Mouse (Mus musculus) neural tube, embryonic 15.5 days (tissue): ENCODE results near the gene Olfr788. TPM values are rescaled to one million over a fixed set of nuclear protein-coding genes. Genes with fewer than 3 reads are reported as not detected.

Experiments used
- ATAC-seq: fragments of 200-750 bp; cut with Nextera tagmentation; 2 replicates; pipeline ENCODE4 v1.8.0; 2017; ENCODE audit warnings: mild to moderate bottlenecking, moderate TSS enrichment, moderate library complexity; ENCODE audit not compliant: low FRiP score
- H3K27ac ChIP-seq: fragments of 300-500 bp; sonication (generic); replicated peaks from 2 replicates; pipeline ENCODE4 v1.5.1; 2015; ENCODE audit warnings: mild to moderate bottlenecking, inconsistent platforms
- H3K27me3 ChIP-seq: fragments of 300-500 bp; sonication (generic); replicated peaks from 2 replicates; pipeline ENCODE4 v1.6.1; 2015; ENCODE audit warnings: inconsistent platforms
- H3K36me3 ChIP-seq: fragments of 300-500 bp; sonication (generic); 2 replicates; pipeline ENCODE4 v1.6.1; 2015; ENCODE audit warnings: inconsistent platforms
- H3K4me1 ChIP-seq: fragments of 300-500 bp; sonication (generic); 2 replicates; pipeline ENCODE4 v1.6.1; 2015; ENCODE audit warnings: inconsistent platforms
- H3K4me2 ChIP-seq: fragments of 300-500 bp; sonication (generic); 2 replicates; pipeline ENCODE4 v1.6.1; 2015; ENCODE audit warnings: inconsistent platforms, mild to moderate bottlenecking, moderate library complexity
- H3K4me3 ChIP-seq: fragments of 300-500 bp; sonication (generic); replicated peaks from 2 replicates; pipeline ENCODE4 v1.5.1; 2015; ENCODE audit warnings: mild to moderate bottlenecking, inconsistent platforms
- H3K9ac ChIP-seq: fragments of 300-500 bp; sonication (generic); replicated peaks from 2 replicates; pipeline ENCODE4 v1.6.1; 2015; ENCODE audit warnings: mild to moderate bottlenecking, inconsistent platforms
- H3K9me3 ChIP-seq: fragments of 300-500 bp; sonication (generic); replicated peaks from 2 replicates; pipeline ENCODE4 v1.6.1; 2016; ENCODE audit warnings: inconsistent platforms
- WGBS: fragments of 180-500 bp; shearing (Covaris S2); methylation state at CpG from one replicate; pipeline ENCODE4 v1.1.7; 2015; ENCODE audit warnings: mixed read lengths; 5-methylcytosine and 5-hydroxymethylcytosine counted together
- polyA plus RNA-seq: library from polyadenylated mRNA; unstranded; fragments of >200 nt; fragmentation: Nextera tagmentation; extraction: Ambion mirVana; gene quantifications from 2 replicates; pipeline ENCODE4 v1.2.1, GENCODE M21; 2015

Olfr788 gene
- not detected in 2 replicates for polyA plus RNA-seq

- no peak within 1 kb of the TSS for H3K27ac ChIP-seq
- no peak within 1 kb of the TSS for H3K4me3 ChIP-seq
- no peak within 1 kb of the TSS for H3K9ac ChIP-seq
- H3K36me3 ChIP-seq: no peaks in the 10 kb centered on the region
- no peaks in the 10 kb centered on the region for H3K9me3 ChIP-seq
- no peaks in the 10 kb centered on the region for H3K4me1 ChIP-seq
- no peaks in the 10 kb centered on the region for H3K27me3 ChIP-seq
- no peak within 1 kb of the TSS for H3K4me2 ChIP-seq
- ATAC-seq: no peak
These were observed at the start of gene Olfr788 for GRCm38 (mm10) chr10:129470698-129471097. Gene Olfr788 (plus strand): TSS chr10:129470998.

- Histone ChIP-seq H3K36me3 (no peaks in the 10 kb centered on the region), H3K27ac (no peak within 1 kb of the TSS), H3K9ac (no peak within 1 kb of the TSS), H3K9me3 (no peaks in the 10 kb centered on the region), H3K27me3 (no peaks in the 10 kb centered on the region), H3K4me1 (no peaks in the 10 kb centered on the region), H3K4me2 (no peak within 1 kb of the TSS), H3K4me3 (no peak within 1 kb of the TSS)
- ATAC-seq: no peak
These were observed 43.8 kb upstream of the Olfr788 start, which contains the start of gene Olfr786 for GRCm38 (mm10) chr10:129427006-129427405. Gene Olfr786 (plus strand): TSS chr10:129427306.

- Histone ChIP-seq H3K27ac (no peak within 1 kb of the TSS), H3K4me3 (no peak within 1 kb of the TSS), H3K9me3 (no peaks in the 10 kb centered on the region), H3K9ac (no peak within 1 kb of the TSS), H3K4me1 (no peaks in the 10 kb centered on the region), H3K4me2 (no peak within 1 kb of the TSS), H3K36me3 (no peaks in the 10 kb centered on the region), H3K27me3 (no peaks in the 10 kb centered on the region)
- whole genome bisulfite sequencing: 84% methylated on average over 3 of the region's 3 CpGs
- no peak for ATAC-seq
These were observed 9.2 kb upstream of the Olfr788 start, which contains the start of gene Olfr787 for GRCm38 (mm10) chr10:129461562-129461961. Gene Olfr787 (plus strand): TSS chr10:129461862.

- no peak for ATAC-seq
- Histone ChIP-seq H3K27ac (no peak overlapping the region), H3K4me2 (no peak overlapping the region), H3K9ac (no peak overlapping the region), H3K27me3 (no peaks in the 10 kb centered on the region), H3K4me1 (no peaks in the 10 kb centered on the region), H3K9me3 (no peaks in the 10 kb centered on the region), H3K36me3 (no peaks in the 10 kb centered on the region), H3K4me3 (no peak overlapping the region)
- whole genome bisulfite sequencing: 73% methylated on average over 2 of the region's 2 CpGs
These were observed 2.5 kb downstream of the Olfr788 start for GRCm38 (mm10) chr10:129473256-129473655.

- no peak overlapping the region for H3K27ac ChIP-seq
- H3K9me3 ChIP-seq: no peaks in the 10 kb centered on the region
- no peak overlapping the region for H3K9ac ChIP-seq
- H3K4me3 ChIP-seq: no peak overlapping the region
- ATAC-seq: no peak
- H3K4me1 ChIP-seq: no peaks in the 10 kb centered on the region
- H3K4me2 ChIP-seq: no peak overlapping the region
- no peaks in the 10 kb centered on the region for H3K27me3 ChIP-seq
- no peaks in the 10 kb centered on the region for H3K36me3 ChIP-seq
These were observed 2.9 kb downstream of the Olfr788 start for GRCm38 (mm10) chr10:129473723-129474122.

- Histone ChIP-seq H3K9ac (no peak within 1 kb of the TSS), H3K9me3 (no peaks in the 10 kb centered on the region), H3K4me2 (no peak within 1 kb of the TSS), H3K36me3 (no peaks in the 10 kb centered on the region), H3K4me1 (no peaks in the 10 kb centered on the region), H3K27me3 (no peaks in the 10 kb centered on the region), H3K4me3 (no peak within 1 kb of the TSS), H3K27ac (no peak within 1 kb of the TSS)
- 78% methylated on average over 2 of the region's 2 CpGs for WGBS
- ATAC-seq: no peak
These were observed 13.7 kb downstream of the Olfr788 start, which contains the start of gene Olfr789 for GRCm38 (mm10) chr10:129484452-129484851. Gene Olfr789 (plus strand): TSS chr10:129484752.

- no peak for ATAC-seq
- Histone ChIP-seq H3K9ac (no peak overlapping the region), H3K4me1 (no peaks in the 10 kb centered on the region), H3K27me3 (no peaks in the 10 kb centered on the region), H3K36me3 (no peaks in the 10 kb centered on the region), H3K9me3 (no peaks in the 10 kb centered on the region), H3K4me2 (no peak overlapping the region), H3K4me3 (no peak overlapping the region), H3K27ac (no peak overlapping the region)
- 81% methylated on average over 2 of the region's 2 CpGs for WGBS
These were observed 19.3 kb downstream of the Olfr788 start for GRCm38 (mm10) chr10:129490101-129490500.

- H3K36me3 ChIP-seq: no peaks in the 10 kb centered on the region
- H3K4me1 ChIP-seq: no peaks in the 10 kb centered on the region
- H3K27me3 ChIP-seq: no peaks in the 10 kb centered on the region
- no peak within 1 kb of the TSS for H3K27ac ChIP-seq
- H3K9me3 ChIP-seq: no peaks in the 10 kb centered on the region
- no peak for ATAC-seq
- no peak within 1 kb of the TSS for H3K4me2 ChIP-seq
- no peak within 1 kb of the TSS for H3K9ac ChIP-seq
- H3K4me3 ChIP-seq: no peak within 1 kb of the TSS
These were observed 27.4 kb downstream of the Olfr788 start, which contains the start of gene Olfr790 for GRCm38 (mm10) chr10:129498192-129498591. Gene Olfr790 (plus strand): TSS chr10:129498492.

GRCm38 (mm10) chr10:129521492-129521891, 50.7 kb downstream of the Olfr788 start, which contains the start of gene Olfr791:
Gene Olfr791 (plus strand): TSS chr10:129521792.
- Histone ChIP-seq H3K4me1 (no peaks in the 10 kb centered on the region), H3K4me2 (no peak within 1 kb of the TSS), H3K27me3 (no peaks in the 10 kb centered on the region), H3K9ac (no peak within 1 kb of the TSS), H3K4me3 (no peak within 1 kb of the TSS), H3K9me3 (no peaks in the 10 kb centered on the region), H3K27ac (no peak within 1 kb of the TSS), H3K36me3 (no peaks in the 10 kb centered on the region)
- no peak for ATAC-seq
- 71% methylated on average over 3 of the region's 3 CpGs for WGBS

Other genes starting within 250 kb of the Olfr788 start
- not detected in 2 replicates for gene Olfr774, start 234.8 kb upstream of the Olfr788 start, polyA plus RNA-seq
- not detected in 2 replicates for gene Olfr775, start 222.6 kb upstream of the Olfr788 start, polyA plus RNA-seq
- gene Olfr776, start 211.9 kb upstream of the Olfr788 start, polyA plus RNA-seq: not detected in 2 replicates
- not detected in 2 replicates for gene Olfr777, start 199.5 kb upstream of the Olfr788 start, polyA plus RNA-seq
- gene Olfr780, start 152.9 kb upstream of the Olfr788 start, polyA plus RNA-seq: not detected in 2 replicates
- not detected in 2 replicates for gene Olfr781, start 142.1 kb upstream of the Olfr788 start, polyA plus RNA-seq
- gene Olfr782, start 122.1 kb upstream of the Olfr788 start, polyA plus RNA-seq: not detected in 2 replicates
- 0.14 TPM in 2 replicates for gene Olfr784, start 86.9 kb upstream of the Olfr788 start, polyA plus RNA-seq
- not detected in 2 replicates for gene Olfr785, start 65.6 kb upstream of the Olfr788 start, polyA plus RNA-seq
- gene Olfr786, start 43.7 kb upstream of the Olfr788 start, polyA plus RNA-seq: not detected in 2 replicates
- gene Olfr787, start 9.1 kb upstream of the Olfr788 start, polyA plus RNA-seq: not detected in 2 replicates
- gene Olfr789, start 13.8 kb downstream of the Olfr788 start, polyA plus RNA-seq: not detected in 2 replicates
- gene Olfr790, start 27.5 kb downstream of the Olfr788 start, polyA plus RNA-seq: not detected in 2 replicates
- gene Olfr791, start 50.8 kb downstream of the Olfr788 start, polyA plus RNA-seq: not detected in 2 replicates
- not detected in 2 replicates for gene Olfr792, start 68.2 kb downstream of the Olfr788 start, polyA plus RNA-seq
- not detected in 2 replicates for gene Olfr794, start 96.7 kb downstream of the Olfr788 start, polyA plus RNA-seq
- gene Olfr796, start 141.6 kb downstream of the Olfr788 start, polyA plus RNA-seq: not detected in 2 replicates
- gene Olfr798, start 156.9 kb downstream of the Olfr788 start, polyA plus RNA-seq: not detected in 2 replicates
- gene Olfr799, start 166.5 kb downstream of the Olfr788 start, polyA plus RNA-seq: not detected in 2 replicates
- gene Olfr800, start 186.7 kb downstream of the Olfr788 start, polyA plus RNA-seq: not detected in 2 replicates
- not detected in 2 replicates for gene Olfr801, start 202.9 kb downstream of the Olfr788 start, polyA plus RNA-seq
- 0.08 TPM in 1 of 2 replicates, not detected in the other for gene Olfr802, start 217.2 kb downstream of the Olfr788 start, polyA plus RNA-seq
- gene Olfr803, start 223.3 kb downstream of the Olfr788 start, polyA plus RNA-seq: not detected in 2 replicates
- not detected in 2 replicates for gene Olfr804, start 232.2 kb downstream of the Olfr788 start, polyA plus RNA-seq